Mouse (Mus musculus): ENCODE results near the gene Mical3. TPM values are rescaled to one million over a fixed set of nuclear protein-coding genes. Genes with fewer than 3 reads are reported as not detected.

The Mical3 gene
- polyA plus RNA-seq, 1 experiment from 2014 or later: 51.7 TPM

DNA sequence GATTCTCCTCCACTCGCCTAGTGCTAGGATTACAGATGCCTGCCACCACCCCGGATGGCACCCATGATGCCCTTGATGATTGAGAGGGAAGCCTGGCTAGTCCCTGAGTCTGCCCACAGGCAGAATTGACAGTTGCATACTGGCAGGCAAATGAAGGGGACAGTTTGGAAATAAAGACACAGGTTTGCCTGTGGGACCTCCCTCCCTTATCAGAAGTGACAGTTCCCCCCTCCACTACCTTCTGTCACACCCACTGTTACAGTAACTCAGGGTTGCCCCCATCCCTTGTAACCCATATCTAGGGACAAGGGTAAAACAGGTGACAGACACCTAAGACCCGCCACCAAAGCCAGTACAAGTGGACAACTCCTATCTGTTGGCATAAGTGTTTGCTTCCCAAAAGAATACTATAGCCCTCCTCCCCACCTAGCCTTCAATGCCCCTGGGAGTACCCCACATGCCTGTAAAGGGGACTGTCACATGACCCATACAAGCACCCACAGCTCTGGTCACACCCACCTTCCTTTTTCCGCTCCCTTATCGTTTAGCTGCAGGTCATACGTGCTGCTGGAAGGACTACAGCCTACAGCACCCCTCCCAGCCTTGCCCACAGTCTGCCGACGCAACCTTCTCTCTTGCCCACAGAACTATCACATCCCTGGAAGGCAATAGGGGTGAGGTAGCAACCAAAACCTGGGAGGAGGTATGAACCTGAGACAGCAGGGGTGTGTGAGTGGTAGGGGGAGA is 37.0 kb downstream of the Mical3 start:
- DNase-seq (no peak), ATAC-seq (ENCODE audit: low FRiP score, low TSS enrichment) (no peak)
- WGBS: 89% methylated on average over 8 of the region's 8 CpGs
- Histone ChIP-seq H3K27ac (replicated peaks; ENCODE audit: low read depth, low read length) (no peak overlapping the region), H3K9ac (replicated peaks; ENCODE audit: low read length) (no peak overlapping the region), H3K4me2 (ENCODE audit: low read length) (no peak overlapping the region), H3K4me1 (ENCODE audit: control insufficient read depth, insufficient read depth, low read length) (peaks cover 9% of the 10 kb centered on the region; the same call in 1 of the 2 replicates), H3K36me3 (ENCODE audit: control insufficient read depth, insufficient read depth, low read length) (0 out of 2 replicates have a peak, but pooled peaks cover 2% of the 10 kb centered on the region), H3K9me3 (ENCODE audit: control insufficient read depth, low read length) (no peaks in the 10 kb centered on the region), H3K4me3 (replicated peaks; ENCODE audit: low read depth, low read length) (no peak overlapping the region), H3K27me3 (ENCODE audit: control insufficient read depth, insufficient read depth, low read length) (no peaks in the 10 kb centered on the region)

DNA sequence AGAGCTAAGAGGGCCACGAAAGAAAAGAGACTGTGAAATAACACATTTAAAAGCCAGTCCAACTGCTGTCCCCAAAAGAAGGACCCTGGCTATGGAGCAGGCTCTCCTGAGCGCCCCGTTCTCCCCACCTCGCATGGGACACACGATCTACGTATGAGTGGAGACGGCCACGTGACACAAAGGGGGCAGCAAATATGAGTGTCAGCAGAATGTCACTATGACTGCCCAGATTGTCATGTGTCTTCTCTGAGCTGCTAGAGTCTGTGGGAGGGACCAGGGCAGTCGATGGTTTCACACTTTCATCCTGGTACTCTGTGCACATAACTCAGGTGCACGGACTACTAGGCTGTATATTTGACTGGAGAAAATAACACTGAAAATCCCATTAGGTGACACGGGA is 40.0 kb downstream of the Mical3 start:
- 0 out of 2 replicates have a peak, but pooled peaks cover 2% of the 10 kb centered on the region for H3K36me3 ChIP-seq (ENCODE audit: control insufficient read depth, insufficient read depth, low read length)
- DNase-seq (no peak), ATAC-seq (ENCODE audit: low FRiP score, low TSS enrichment) (no peak)
- H3K27ac ChIP-seq (replicated peaks; ENCODE audit: low read depth, low read length): no peak overlapping the region
- H3K4me1 ChIP-seq (ENCODE audit: control insufficient read depth, insufficient read depth, low read length): 0 out of 2 replicates have a peak, but pooled peaks cover 4% of the 10 kb centered on the region
- H3K9me3 ChIP-seq (ENCODE audit: control insufficient read depth, low read length): no peaks in the 10 kb centered on the region
- H3K4me2 ChIP-seq (ENCODE audit: low read length): no peak overlapping the region
- H3K4me3 ChIP-seq (replicated peaks; ENCODE audit: low read depth, low read length): no peak overlapping the region
- no peaks in the 10 kb centered on the region for H3K27me3 ChIP-seq (ENCODE audit: control insufficient read depth, insufficient read depth, low read length)
- 97% methylated on average over 11 of the region's 11 CpGs for WGBS
- no peak overlapping the region for H3K9ac ChIP-seq (replicated peaks; ENCODE audit: low read length)

GRCm38 (mm10) chr6:121087586-121088245 is 43.1 kb downstream of the Mical3 start:
- ATAC-seq (ENCODE audit: low FRiP score, low TSS enrichment) (peak; percentile 43; the same call in 1 of the 2 replicates), DNase-seq (peak; percentile 21)
- H3K27me3 ChIP-seq (ENCODE audit: control insufficient read depth, insufficient read depth, low read length): no peaks in the 10 kb centered on the region
- peaks cover 19% of the 10 kb centered on the region for H3K4me1 ChIP-seq (ENCODE audit: control insufficient read depth, insufficient read depth, low read length)
- 0 out of 2 replicates have a peak, but pooled peaks cover 2% of the 10 kb centered on the region for H3K36me3 ChIP-seq (ENCODE audit: control insufficient read depth, insufficient read depth, low read length)
- no peaks in the 10 kb centered on the region for H3K9me3 ChIP-seq (ENCODE audit: control insufficient read depth, low read length)
- 81% methylated on average over 22 of the region's 22 CpGs for WGBS
- no peak overlapping the region for H3K27ac ChIP-seq (replicated peaks; ENCODE audit: low read depth, low read length)
- no peak overlapping the region for H3K4me3 ChIP-seq (replicated peaks; ENCODE audit: low read depth, low read length)
- H3K4me2 ChIP-seq (ENCODE audit: low read length): no peak overlapping the region
- no peak overlapping the region for H3K9ac ChIP-seq (replicated peaks; ENCODE audit: low read length)

DNA sequence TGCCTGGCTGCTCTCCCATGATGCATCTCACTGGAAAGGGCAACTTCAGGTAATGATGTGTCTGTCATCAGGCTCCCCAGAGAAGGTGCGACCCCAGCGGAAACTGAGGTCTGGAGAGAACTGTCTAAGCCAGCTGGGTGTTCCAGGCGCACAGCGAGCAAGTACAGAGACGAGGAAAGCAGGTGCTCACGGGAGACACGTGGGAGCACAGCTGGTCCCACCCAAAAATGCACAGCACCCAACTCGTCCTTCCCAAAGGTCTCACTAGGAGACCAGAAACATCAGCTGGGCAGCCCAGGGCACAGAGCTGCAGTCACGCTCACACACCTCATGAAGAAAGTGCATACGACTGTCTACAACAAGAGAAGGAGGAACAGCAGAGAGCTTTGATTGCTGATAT is 43.7 kb downstream of the Mical3 start:
- no peak overlapping the region for H3K4me2 ChIP-seq (ENCODE audit: low read length)
- DNase-seq (no peak), ATAC-seq (ENCODE audit: low FRiP score, low TSS enrichment) (no peak)
- peaks cover 19% of the 10 kb centered on the region for H3K4me1 ChIP-seq (ENCODE audit: control insufficient read depth, insufficient read depth, low read length)
- H3K9me3 ChIP-seq (ENCODE audit: control insufficient read depth, low read length): no peaks in the 10 kb centered on the region
- H3K9ac ChIP-seq (replicated peaks; ENCODE audit: low read length): no peak overlapping the region
- 83% methylated on average over 10 of the region's 10 CpGs for WGBS
- 0 out of 2 replicates have a peak, but pooled peaks cover 2% of the 10 kb centered on the region for H3K36me3 ChIP-seq (ENCODE audit: control insufficient read depth, insufficient read depth, low read length)
- no peak overlapping the region for H3K4me3 ChIP-seq (replicated peaks; ENCODE audit: low read depth, low read length)
- H3K27ac ChIP-seq (replicated peaks; ENCODE audit: low read depth, low read length): no peak overlapping the region
- H3K27me3 ChIP-seq (ENCODE audit: control insufficient read depth, insufficient read depth, low read length): no peaks in the 10 kb centered on the region

- no peaks in the 10 kb centered on the region for H3K9me3 ChIP-seq (ENCODE audit: control insufficient read depth, low read length)
- no peak overlapping the region for H3K27ac ChIP-seq (replicated peaks; ENCODE audit: low read depth, low read length)
- DNase-seq (no peak), ATAC-seq (ENCODE audit: low FRiP score, low TSS enrichment) (no peak)
- H3K27me3 ChIP-seq (ENCODE audit: control insufficient read depth, insufficient read depth, low read length): no peaks in the 10 kb centered on the region
- no peak overlapping the region for H3K9ac ChIP-seq (replicated peaks; ENCODE audit: low read length)
- H3K4me3 ChIP-seq (replicated peaks; ENCODE audit: low read depth, low read length): no peak overlapping the region
- H3K4me1 ChIP-seq (ENCODE audit: control insufficient read depth, insufficient read depth, low read length): peaks cover 28% of the 10 kb centered on the region
- H3K4me2 ChIP-seq (ENCODE audit: low read length): no peak overlapping the region
- H3K36me3 ChIP-seq (ENCODE audit: control insufficient read depth, insufficient read depth, low read length): 0 out of 2 replicates have a peak, but pooled peaks cover 2% of the 10 kb centered on the region
- 89% methylated on average over 9 of the region's 9 CpGs for WGBS
Measured at GRCm38 (mm10) chr6:121086226-121086625, 44.6 kb downstream of the Mical3 start.

DNA sequence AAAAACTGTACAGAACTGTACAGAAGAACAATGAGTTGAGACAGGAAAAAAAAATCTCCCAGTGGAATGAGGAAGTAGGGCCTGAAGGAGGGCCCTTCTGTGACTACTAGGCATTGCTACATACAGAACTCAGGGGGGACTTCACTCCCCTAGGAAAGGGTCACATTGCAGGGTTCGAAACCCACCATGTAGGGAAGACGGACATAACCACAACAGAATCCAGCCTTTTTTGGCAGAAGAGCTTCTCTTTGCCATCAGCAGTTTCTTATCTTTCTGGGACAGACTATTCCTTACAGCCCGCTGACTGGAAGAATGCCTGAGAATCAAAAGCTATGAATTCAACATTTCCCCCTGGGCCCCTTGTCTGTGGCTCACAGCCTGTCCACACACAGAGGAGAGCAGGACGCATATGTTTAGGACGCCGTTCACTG is 46.7 kb downstream of the Mical3 start:
- Histone ChIP-seq H3K27me3 (ENCODE audit: control insufficient read depth, insufficient read depth, low read length) (no peaks in the 10 kb centered on the region), H3K4me1 (ENCODE audit: control insufficient read depth, insufficient read depth, low read length) (peaks cover 31% of the 10 kb centered on the region), H3K9ac (replicated peaks; ENCODE audit: low read length) (no peak overlapping the region), H3K4me2 (ENCODE audit: low read length) (no peak overlapping the region), H3K4me3 (replicated peaks; ENCODE audit: low read depth, low read length) (no peak overlapping the region), H3K9me3 (ENCODE audit: control insufficient read depth, low read length) (no peaks in the 10 kb centered on the region), H3K27ac (replicated peaks; ENCODE audit: low read depth, low read length) (peak overlapping the region; percentile 45; the same call in 1 of the 2 replicates), H3K36me3 (ENCODE audit: control insufficient read depth, insufficient read depth, low read length) (no peaks in the 10 kb centered on the region)
- 57% methylated on average over 6 of the region's 6 CpGs for WGBS
- no peak for ATAC-seq (ENCODE audit: low FRiP score, low TSS enrichment)
- peak; percentile 43 for DNase-seq

- WGBS: 79% methylated on average over 10 of the region's 10 CpGs
- H3K9ac ChIP-seq (replicated peaks; ENCODE audit: low read length): no peak overlapping the region
- H3K27ac ChIP-seq (replicated peaks; ENCODE audit: low read depth, low read length): 0 out of 2 replicates have a peak overlapping the region, but pooled peaks have one; percentile 32
Measured at GRCm38 (mm10) chr6:121082094-121082473, 48.7 kb downstream of the Mical3 start.

GRCm38 (mm10) chr6:121081288-121082093 is 49.3 kb downstream of the Mical3 start:
- H3K4me3 ChIP-seq (replicated peaks; ENCODE audit: low read depth, low read length): no peak overlapping the region
- 52% methylated on average over 26 of the region's 26 CpGs for WGBS
- no peaks in the 10 kb centered on the region for H3K36me3 ChIP-seq (ENCODE audit: control insufficient read depth, insufficient read depth, low read length)
- H3K4me1 ChIP-seq (ENCODE audit: control insufficient read depth, insufficient read depth, low read length): peaks cover 27% of the 10 kb centered on the region
- no peaks in the 10 kb centered on the region for H3K9me3 ChIP-seq (ENCODE audit: control insufficient read depth, low read length)
- H3K4me2 ChIP-seq (ENCODE audit: low read length): no peak overlapping the region
- peak; percentile 32 for DNase-seq
- H3K27me3 ChIP-seq (ENCODE audit: control insufficient read depth, insufficient read depth, low read length): no peaks in the 10 kb centered on the region
- peak; percentile 48 for ATAC-seq (ENCODE audit: low FRiP score, low TSS enrichment)
- no peak overlapping the region for H3K9ac ChIP-seq (replicated peaks; ENCODE audit: low read length)
- H3K27ac ChIP-seq (replicated peaks; ENCODE audit: low read depth, low read length): 0 out of 2 replicates have a peak overlapping the region, but pooled peaks have one; percentile 41

More at GRCm38 (mm10) chr6:121082094-121082473, 48.7 kb downstream of the Mical3 start:
- Histone ChIP-seq H3K36me3 (ENCODE audit: control insufficient read depth, insufficient read depth, low read length) (no peaks in the 10 kb centered on the region), H3K4me1 (ENCODE audit: control insufficient read depth, insufficient read depth, low read length) (peaks cover 27% of the 10 kb centered on the region), H3K4me2 (ENCODE audit: low read length) (no peak overlapping the region), H3K4me3 (replicated peaks; ENCODE audit: low read depth, low read length) (no peak overlapping the region), H3K27me3 (ENCODE audit: control insufficient read depth, insufficient read depth, low read length) (no peaks in the 10 kb centered on the region), H3K9me3 (ENCODE audit: control insufficient read depth, low read length) (no peaks in the 10 kb centered on the region)
- ATAC-seq (ENCODE audit: low FRiP score, low TSS enrichment) (no peak), DNase-seq (no peak)

Measured in midbrain, embryonic 14.5 days (tissue).